ENCODE assay signal across 25 mouse cellular contexts in genomic region chr6:26650101-26650500, GRCm38 (mm10).
A peak's percentile ranks its signal among the peaks of the same experiment; 100 is the strongest.
DNase-seq lines count a peak whose midpoint lies in the region; ATAC-seq lines count a peak whose summit lies in the region.
"Had no signal": no experiment of that assay in that cellular context is flagged by ENCODE, and none has a peak within 500 bp of the region (broad histone marks: within the 10 kb centered on the region; RNA-seq: fewer than 3 reads in every experiment).

No protein-coding gene starts in this region.

- no peak overlapping the region for H3K9ac ChIP-seq in forebrain, embryonic 12.5 days
- H3K9ac ChIP-seq in forebrain, embryonic 14.5 days (ENCODE audit: low read length) = no peak overlapping the region
- H3K9ac ChIP-seq in neural tube, embryonic 13.5 days = no peak overlapping the region
- H3K9ac ChIP-seq in neural tube, embryonic 15.5 days (replicated peaks) = no peak overlapping the region
- no peak overlapping the region for H3K9ac ChIP-seq in hindbrain, embryonic 15.5 days
- H3K9ac ChIP-seq: heart, embryonic 13.5 days; liver, embryonic 14.5 days had no signal

- 70% methylated on average over 5 of the region's 5 CpGs for WGBS in forebrain, embryonic 12.5 days
- WGBS in forebrain, embryonic 14.5 days = 70% methylated on average over 5 of the region's 5 CpGs
- WGBS in neural tube, embryonic 13.5 days = 36% methylated on average over 5 of the region's 5 CpGs
- WGBS in neural tube, embryonic 15.5 days = 31% methylated on average over 5 of the region's 5 CpGs
- WGBS in hindbrain, embryonic 15.5 days = 44% methylated on average over 5 of the region's 5 CpGs

- 0 out of 2 replicates have a peak, but pooled peaks have one; percentile 27 for ATAC-seq in forebrain, embryonic 12.5 days (ENCODE audit: low FRiP score)
- no peak for ATAC-seq in forebrain, embryonic 14.5 days
- ATAC-seq in neural tube, embryonic 13.5 days (ENCODE audit: low read depth) = peak; percentile 53
- no peak; the same call in 1 of the 2 replicates for ATAC-seq in neural tube, embryonic 15.5 days (ENCODE audit: low FRiP score)
- peak; percentile 54; the same call in 1 of the 2 replicates for ATAC-seq in hindbrain, embryonic 15.5 days (ENCODE audit: low FRiP score, low read depth)
- ATAC-seq: intestine, embryonic 16.5 days had no signal

- no peak overlapping the region for H3K27ac ChIP-seq in forebrain, embryonic 12.5 days
- H3K27ac ChIP-seq in forebrain, embryonic 14.5 days (ENCODE audit: low read depth, low read length) = no peak overlapping the region
- H3K27ac ChIP-seq in neural tube, embryonic 13.5 days (replicated peaks) = no peak overlapping the region
- H3K27ac ChIP-seq in neural tube, embryonic 15.5 days (replicated peaks) = no peak overlapping the region
- no peak overlapping the region for H3K27ac ChIP-seq in hindbrain, embryonic 15.5 days (replicated peaks)
- H3K27ac ChIP-seq: heart, embryonic 13.5 days; liver, embryonic 14.5 days; macrophage had no signal

- no peaks in the 10 kb centered on the region for H3K4me1 ChIP-seq in forebrain, embryonic 12.5 days
- no peaks in the 10 kb centered on the region for H3K4me1 ChIP-seq in forebrain, embryonic 14.5 days (ENCODE audit: control insufficient read depth, insufficient read depth, low read length)
- no peaks in the 10 kb centered on the region; the same call in 1 of the 2 replicates for H3K4me1 ChIP-seq in neural tube, embryonic 13.5 days (replicated peaks)
- no peaks in the 10 kb centered on the region for H3K4me1 ChIP-seq in neural tube, embryonic 15.5 days
- H3K4me1 ChIP-seq in hindbrain, embryonic 15.5 days (replicated peaks) = no peaks in the 10 kb centered on the region
- H3K4me1 ChIP-seq: heart, embryonic 13.5 days had no signal

- no peak overlapping the region for H3K4me2 ChIP-seq in forebrain, embryonic 12.5 days
- no peak overlapping the region for H3K4me2 ChIP-seq in forebrain, embryonic 14.5 days (ENCODE audit: low read length)
- H3K4me2 ChIP-seq in neural tube, embryonic 13.5 days = no peak overlapping the region
- H3K4me2 ChIP-seq in neural tube, embryonic 15.5 days = no peak overlapping the region
- no peak overlapping the region for H3K4me2 ChIP-seq in hindbrain, embryonic 15.5 days
- H3K4me2 ChIP-seq: heart, embryonic 13.5 days; midbrain, embryonic 11.5 days had no signal

- DNase-seq in forebrain, embryonic 14.5 days (ENCODE audit: low spot score) = no peak
- DNase-seq in heart, postnatal 14 days = no peak
- no peak for DNase-seq in MN1 (ENCODE audit: low spot score)
- DNase-seq in spleen, postnatal 36 days (ENCODE audit: low spot score in 2 of 2) = no peak
- DNase-seq: adrenal gland, postnatal 25 days; cerebellum, adult 11 months; cerebellum, adult 9-11 months; gastrocnemius, postnatal 10 days; heart, postnatal 10 days; kidney, adult 8-10 months; kidney, postnatal 10 days; layer of hippocampus, postnatal 36 days; liver; lung, adult 2 months; lung, postnatal 10 days had no signal

- no peaks in the 10 kb centered on the region for H3K9me3 ChIP-seq in forebrain, embryonic 12.5 days
- no peaks in the 10 kb centered on the region for H3K9me3 ChIP-seq in forebrain, embryonic 14.5 days (replicated peaks; ENCODE audit: control insufficient read depth, low read length)
- H3K9me3 ChIP-seq in neural tube, embryonic 13.5 days = no peaks in the 10 kb centered on the region
- H3K9me3 ChIP-seq in neural tube, embryonic 15.5 days (replicated peaks) = no peaks in the 10 kb centered on the region
- no peaks in the 10 kb centered on the region for H3K9me3 ChIP-seq in hindbrain, embryonic 15.5 days
- H3K9me3 ChIP-seq: heart, embryonic 13.5 days had no signal

- no peak overlapping the region for H3K4me3 ChIP-seq in forebrain, embryonic 12.5 days (replicated peaks)
- no peak overlapping the region for H3K4me3 ChIP-seq in forebrain, embryonic 14.5 days (ENCODE audit: low read depth, low read length)
- no peak overlapping the region for H3K4me3 ChIP-seq in neural tube, embryonic 13.5 days
- no peak overlapping the region for H3K4me3 ChIP-seq in neural tube, embryonic 15.5 days (replicated peaks)
- no peak overlapping the region for H3K4me3 ChIP-seq in hindbrain, embryonic 15.5 days
- H3K4me3 ChIP-seq: erythroblast, embryonic 14.5 days; heart, embryonic 13.5 days had no signal

- no peaks in the 10 kb centered on the region for H3K36me3 ChIP-seq in forebrain, embryonic 12.5 days (replicated peaks)
- no peaks in the 10 kb centered on the region for H3K36me3 ChIP-seq in forebrain, embryonic 14.5 days (ENCODE audit: control insufficient read depth, insufficient read depth, low read length)
- H3K36me3 ChIP-seq in neural tube, embryonic 13.5 days = no peaks in the 10 kb centered on the region
- no peaks in the 10 kb centered on the region for H3K36me3 ChIP-seq in neural tube, embryonic 15.5 days
- H3K36me3 ChIP-seq in hindbrain, embryonic 15.5 days = no peaks in the 10 kb centered on the region
- H3K36me3 ChIP-seq: heart, embryonic 13.5 days had no signal

- intact Hi-C loops in heart, postnatal 14 days (cut with DNase I) = no loop called here

- H3K27me3 ChIP-seq in forebrain, embryonic 12.5 days = no peaks in the 10 kb centered on the region
- H3K27me3 ChIP-seq in forebrain, embryonic 14.5 days (replicated peaks; ENCODE audit: control insufficient read depth, insufficient read depth, low read length) = no peaks in the 10 kb centered on the region
- no peaks in the 10 kb centered on the region for H3K27me3 ChIP-seq in neural tube, embryonic 13.5 days
- H3K27me3 ChIP-seq in neural tube, embryonic 15.5 days (replicated peaks) = no peaks in the 10 kb centered on the region
- no peaks in the 10 kb centered on the region for H3K27me3 ChIP-seq in hindbrain, embryonic 15.5 days
- H3K27me3 ChIP-seq: heart, embryonic 13.5 days had no signal

Comparison
In these comparisons a context has a peak if more than half of its experiments do, and no peak if none do; other contexts are left out.
1. ATAC-seq: peak in forebrain, embryonic 12.5 days (single experiment), neural tube, embryonic 13.5 days (single experiment) and hindbrain, embryonic 15.5 days (single experiment); none in forebrain, embryonic 14.5 days (single experiment) and neural tube, embryonic 15.5 days (single experiment).